Mouse (Mus musculus) lung, postnatal 36 days (tissue): Measurements from ENCODE around the gene Ccdc89.

Experiments
- DNase-seq: peaks from one replicate; pipeline ENCODE4 v3.0.0; 2022; ENCODE audit warnings: mixed read lengths

Gene Ccdc89

DNA sequence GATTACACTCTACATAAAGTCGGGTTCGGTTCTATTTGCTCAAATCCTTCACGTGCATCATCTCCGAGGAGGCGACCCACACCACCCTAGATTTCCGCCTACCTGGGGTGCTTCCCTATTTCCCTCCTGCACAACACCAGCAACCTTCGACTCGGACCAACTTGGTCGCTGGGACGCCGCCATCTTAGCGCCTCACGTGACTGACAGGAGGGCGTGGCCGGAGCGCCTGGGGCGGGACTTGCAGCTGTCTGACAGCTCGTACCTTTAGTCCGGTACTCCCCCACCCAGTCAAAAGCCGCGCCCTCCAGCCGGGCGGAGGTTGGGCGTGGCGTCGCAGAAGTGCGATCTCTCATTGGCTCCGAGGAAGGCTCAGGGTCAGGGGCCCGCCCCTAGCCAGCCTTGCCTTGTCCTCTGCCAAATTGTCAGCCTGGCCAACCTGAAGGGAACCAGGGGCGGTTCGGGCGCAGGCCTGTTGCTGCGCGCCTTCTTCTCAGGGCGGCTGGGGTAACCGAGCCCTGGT is 49.5 kb downstream of the Ccdc89 start, which contains the start of gene Tmem126b:
Gene Tmem126b, minus strand, starts transcription at position 209 of the 520 bp plus-strand sequence.
- DNase-seq: peak; percentile 99

DNA sequence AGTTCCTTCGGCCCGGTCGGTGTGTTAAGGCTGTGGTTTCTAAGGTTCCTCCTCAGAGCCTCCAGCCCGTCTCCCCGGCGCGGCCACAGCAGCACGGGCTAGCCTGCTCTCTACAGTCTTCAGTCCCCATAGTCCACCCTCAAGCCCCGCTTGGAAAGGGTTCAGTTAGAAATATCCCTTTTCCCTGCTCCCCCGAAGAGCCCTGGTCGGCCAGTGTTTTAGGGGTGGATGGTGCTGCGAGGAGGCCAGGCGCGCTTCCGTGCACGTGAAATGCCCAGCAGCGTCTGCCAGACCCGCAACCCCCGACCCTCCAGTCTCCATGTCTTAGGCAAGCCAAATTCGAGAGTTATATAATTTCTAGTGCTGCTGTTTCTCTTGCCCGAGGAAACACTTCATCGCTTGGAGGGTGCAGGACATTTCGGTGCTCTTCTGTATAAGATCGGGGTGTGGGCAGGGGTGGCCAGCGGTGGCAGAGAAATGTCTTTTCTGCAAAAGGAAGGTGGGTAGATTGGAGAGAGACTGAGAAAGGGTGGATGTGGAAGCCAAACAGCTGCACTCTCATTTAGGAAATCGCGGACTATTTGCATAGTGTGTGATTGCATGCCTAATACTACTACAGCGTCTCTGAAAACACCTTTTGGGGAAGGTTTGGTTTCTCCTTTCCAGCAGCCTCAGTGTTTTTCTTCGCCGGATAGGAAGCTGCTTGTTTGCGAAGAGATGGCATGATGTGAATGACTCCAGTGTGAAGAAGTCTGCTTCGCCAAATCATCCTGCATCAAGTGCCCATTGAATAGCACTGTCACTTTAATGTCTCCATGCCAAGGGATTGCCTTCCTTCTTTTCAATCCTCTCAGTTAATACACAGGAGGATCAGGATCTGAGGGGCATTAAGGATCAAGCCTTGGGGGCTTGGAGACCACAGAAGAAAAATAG is 50.2 kb downstream of the Ccdc89 start, which contains the start of gene Dlg2:
Gene Dlg2, plus strand, starts transcription at position 360 of the 933 bp plus-strand sequence.
- DNase-seq: peak; percentile 39
